Mouse (Mus musculus): ENCODE results near the gene Cyp11a1.
A peak's percentile ranks its signal among the peaks of the same experiment; 100 is the strongest.

The Cyp11a1 gene

DNA sequence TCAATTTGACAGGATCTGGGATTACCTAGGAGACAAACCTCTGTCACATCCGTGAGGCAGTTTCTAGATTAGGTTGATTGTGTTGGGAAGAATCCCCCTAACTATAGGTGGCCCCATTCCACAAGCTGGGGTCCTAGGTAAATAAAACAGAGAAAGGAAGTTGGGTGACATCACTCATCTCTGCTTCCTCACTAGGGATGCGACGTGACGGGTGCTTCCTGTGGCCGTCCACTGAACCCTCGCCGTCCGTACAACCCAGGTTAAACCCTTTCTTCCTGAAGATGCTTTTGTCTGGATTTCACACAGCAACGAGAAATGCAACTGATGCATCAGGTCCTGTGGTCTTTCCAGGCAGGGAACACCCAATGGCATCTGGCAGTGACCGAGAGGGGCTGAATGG lies 40.9 kb downstream of the Cyp11a1 start:
- no peak for DNase-seq

DNA sequence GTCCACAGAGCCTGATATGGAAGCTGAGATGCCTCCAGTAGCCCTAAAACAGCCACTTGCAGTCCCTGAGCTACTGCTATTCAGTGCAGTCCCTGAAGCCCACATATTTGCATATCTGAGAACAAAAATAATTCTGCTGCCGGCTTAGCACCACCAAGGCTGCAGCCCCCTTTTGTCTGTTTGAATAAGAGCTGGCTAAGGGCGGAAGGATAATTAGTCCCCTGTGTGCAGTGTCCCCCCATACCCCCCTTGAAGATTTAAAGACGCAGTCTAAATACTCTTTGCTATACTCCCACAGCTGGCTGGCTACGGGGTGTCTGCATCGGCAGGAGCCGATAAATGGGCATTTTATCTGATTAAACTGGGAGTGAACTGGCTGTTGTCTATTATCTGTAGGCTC lies 42.4 kb downstream of the Cyp11a1 start:
- DNase-seq: no peak

DNA sequence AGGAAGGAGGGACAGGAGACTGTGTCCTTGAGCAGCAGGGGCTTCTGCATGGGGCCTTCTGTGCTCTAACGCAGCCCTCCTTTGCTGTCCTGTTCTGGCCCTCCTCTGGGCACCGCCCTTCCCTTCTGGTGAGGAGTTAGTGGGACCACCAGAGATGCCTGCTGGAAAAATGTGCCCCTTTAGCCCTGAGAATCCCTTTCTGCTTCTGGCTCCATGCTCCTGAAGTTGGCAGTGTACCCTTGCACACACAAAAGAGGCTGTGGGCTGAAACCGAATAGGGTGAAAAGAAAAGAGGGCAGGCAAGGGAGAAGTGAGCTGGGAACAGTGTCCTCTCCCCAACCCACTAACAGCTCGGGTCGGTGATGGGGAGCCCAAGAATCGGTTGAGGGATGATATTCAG lies 43.0 kb downstream of the Cyp11a1 start:
- DNase-seq: no peak

DNA sequence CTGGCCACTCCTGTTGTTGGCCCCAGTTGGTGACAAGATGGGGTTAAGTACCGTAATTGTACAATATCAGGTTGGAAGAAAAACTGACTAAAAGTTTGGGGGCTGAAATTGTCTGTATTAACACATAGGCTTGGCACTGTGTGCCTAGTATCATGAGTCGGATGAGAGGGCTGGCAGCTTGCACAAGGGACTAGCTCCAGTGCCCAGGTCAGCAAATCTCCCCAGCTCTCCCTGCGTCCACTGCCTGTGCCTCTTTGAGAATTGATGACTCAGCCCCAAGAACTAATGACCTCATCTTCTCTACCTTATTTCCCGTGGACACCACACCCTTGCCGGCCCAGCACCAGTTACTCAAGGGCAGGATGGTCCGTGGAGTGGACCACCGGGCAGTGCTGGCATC lies 43.6 kb downstream of the Cyp11a1 start:
- no peak for DNase-seq

DNA sequence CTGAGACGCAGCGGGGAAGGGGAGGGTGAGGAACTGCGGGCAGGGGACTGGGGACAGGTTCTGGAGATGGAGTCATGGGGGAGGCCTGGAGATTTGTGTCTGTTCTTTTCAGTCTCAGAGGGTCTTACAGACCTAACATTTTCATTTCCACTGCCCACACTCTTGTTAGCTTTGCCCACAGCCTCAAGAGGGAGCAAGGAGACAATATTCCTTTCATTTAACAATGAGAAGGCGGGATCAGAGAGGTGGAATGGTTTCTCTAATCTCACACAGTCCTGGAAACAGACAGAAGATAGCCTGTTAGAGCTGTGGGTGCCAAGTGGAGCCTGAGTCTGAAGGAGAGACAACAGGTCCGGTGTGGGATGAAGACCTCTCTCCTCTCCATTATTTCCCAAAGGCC lies 45.7 kb downstream of the Cyp11a1 start:
- no peak for DNase-seq

DNA sequence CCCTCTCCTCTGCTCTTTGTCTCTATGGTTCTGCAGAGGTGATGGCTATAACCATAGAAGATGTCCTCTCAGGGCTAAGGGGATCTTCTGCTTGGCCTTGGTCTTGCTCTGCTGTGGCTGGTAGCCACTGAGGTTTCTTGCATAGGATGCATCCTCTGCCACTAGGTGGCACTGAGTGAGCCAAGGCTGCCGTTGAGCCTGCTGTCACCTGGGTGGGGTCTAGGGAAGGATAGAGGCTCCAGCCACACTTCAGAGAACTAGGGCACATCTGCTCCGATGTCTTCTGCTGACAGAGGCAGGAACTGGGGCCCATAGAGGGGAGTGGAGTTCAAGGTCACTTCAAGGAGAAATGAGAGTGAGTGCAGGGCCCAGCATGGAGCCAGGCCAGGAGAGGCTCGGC lies 46.9 kb downstream of the Cyp11a1 start:
- DNase-seq: peak; percentile 69

DNA sequence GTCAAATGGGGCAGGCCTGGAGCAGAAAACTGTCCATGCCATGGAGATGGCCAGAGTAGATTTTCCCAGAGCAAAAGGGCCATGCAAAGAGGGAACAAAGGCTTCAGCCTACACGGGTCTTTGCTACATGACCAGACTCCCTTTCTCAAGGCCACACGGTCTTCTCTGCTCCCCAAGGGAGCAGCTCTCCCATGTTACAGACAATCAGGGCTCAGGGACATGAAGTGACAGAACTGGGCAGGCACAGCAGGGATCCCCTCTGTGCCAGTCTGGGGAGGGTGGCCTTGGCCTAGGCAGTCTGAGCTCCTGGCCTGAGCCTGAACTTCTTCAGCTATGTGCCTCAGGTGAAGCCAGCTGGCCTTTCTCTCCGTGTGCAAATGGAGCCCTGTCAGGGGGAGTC lies 47.3 kb downstream of the Cyp11a1 start:
- no peak for DNase-seq

DNA sequence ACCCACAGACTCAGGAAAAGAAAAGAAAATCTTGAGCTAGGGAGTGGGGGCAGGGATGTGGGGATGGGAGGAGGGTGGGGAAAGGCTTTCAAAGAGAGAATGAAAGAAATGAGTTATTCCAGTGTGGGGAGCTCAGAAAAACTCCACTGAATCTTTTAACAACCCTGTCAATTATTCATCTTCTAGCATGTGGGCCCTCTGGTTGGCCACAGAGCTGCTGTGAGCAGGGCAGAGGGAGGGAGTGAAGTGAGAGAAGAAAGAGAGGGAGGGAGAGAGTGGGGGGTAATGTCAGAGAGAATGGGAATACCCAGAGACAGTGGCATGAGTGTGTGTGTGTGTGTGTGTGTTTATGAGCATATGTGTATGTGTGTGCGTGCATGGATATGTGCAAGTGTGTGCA lies 47.8 kb downstream of the Cyp11a1 start:
- no peak for DNase-seq

DNA sequence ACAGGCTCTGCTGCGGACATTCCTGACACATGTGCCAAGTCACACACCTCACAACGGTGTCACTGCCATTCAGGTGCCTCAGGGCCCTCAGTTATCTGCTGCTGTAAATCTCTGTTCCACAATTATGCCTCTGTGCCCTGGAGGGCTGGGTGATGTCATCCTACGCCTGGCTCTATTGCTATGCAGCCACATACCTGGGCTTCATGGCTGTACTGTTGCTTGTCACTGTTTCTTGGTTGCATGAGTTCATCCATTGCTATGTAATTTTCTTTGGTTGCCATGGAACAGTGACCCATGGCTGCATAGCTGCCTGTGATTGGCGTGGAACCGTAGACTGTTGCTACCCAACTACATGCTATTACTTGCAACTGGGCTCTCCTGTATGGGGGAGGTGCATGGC lies 49.5 kb downstream of the Cyp11a1 start:
- DNase-seq: no peak

DNA sequence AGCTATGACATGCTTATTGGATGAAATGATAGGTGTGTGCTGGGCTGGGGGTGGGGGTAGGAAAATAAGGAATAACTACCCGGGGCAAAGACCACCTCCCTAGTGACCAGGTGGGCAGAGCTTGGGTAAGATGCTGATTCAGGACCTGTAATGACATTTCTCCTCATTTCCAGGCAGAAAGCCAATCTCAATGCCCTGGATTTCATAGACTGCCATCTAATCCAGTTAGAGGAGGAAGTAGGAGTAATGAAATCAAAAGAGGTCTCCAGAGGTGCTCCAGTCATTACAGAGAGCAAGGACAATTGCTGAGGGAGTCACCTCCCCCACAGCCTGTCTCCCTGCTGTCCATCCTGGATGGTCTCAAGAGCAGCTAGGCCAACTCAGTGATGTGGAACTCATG lies 53.7 kb downstream of the Cyp11a1 start:
- DNase-seq: no peak

DNA sequence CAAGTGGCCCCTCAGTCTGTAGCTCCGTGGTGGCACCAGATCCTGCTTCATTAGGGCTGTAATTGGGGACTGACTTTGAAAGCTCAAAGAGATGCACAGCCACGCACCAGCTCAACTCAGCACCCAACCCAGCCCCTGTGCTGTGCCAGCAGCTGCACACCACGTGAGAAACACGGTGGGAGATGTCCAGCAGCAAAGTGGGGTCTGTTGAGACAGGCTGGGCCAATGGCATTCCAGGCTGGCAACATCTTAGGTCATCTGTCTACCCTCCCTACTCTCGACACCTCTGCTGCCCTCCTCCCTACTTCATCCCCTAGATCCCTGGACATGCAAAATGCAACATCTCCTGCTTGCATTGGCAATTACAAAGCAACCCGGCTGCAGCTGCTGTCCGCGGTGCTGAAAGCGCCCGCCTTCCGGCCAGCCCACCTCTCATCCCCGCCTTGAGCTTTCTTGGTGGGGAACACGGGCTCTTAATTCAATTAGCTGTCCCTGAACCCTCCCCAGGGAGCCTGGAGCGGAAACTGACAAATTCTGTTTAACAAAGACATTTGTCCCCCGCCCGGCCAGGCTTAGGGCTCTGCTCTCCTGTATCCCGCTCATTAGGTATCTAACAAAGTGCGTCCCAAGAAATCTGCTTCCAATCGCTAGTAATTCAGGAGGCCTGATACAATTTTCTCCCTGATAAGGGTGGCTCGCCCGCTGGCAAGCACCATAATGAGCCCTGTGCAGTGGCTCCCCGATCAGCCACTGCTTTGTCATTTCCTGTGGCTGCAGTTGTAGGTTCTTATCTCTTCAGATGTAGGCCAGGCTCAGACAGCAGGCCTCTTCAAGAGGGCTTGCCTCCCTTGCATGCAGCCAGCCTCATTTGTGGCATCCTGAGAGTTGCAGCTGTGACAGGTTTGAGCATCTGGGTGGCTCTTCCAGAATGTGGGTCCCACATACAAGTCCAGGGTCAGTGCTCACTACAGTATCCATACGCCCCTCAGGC lies 54.8 kb downstream of the Cyp11a1 start:
- DNase-seq: no peak

DNA sequence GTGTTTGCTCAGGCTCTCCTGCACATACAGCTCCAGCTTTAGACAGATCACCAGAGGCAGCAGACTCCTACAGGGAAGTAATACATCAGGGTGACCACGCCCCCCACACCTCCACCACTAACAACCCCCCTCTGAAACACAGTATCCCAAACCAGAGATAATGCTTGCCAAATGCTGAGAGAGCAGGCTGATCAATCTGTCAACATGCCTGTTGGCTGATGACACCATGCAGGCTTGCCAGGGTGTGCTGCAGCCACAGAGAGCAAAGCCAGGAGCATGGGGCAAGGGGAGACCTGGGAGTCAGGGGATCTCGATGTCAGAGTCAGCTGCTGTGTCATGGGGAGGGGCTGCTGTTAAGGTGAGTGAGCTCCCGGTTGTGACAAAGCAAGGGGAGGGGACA lies 57.3 kb downstream of the Cyp11a1 start, which contains the start of gene Stra6:
Gene Stra6 (plus strand): TSS at position 258 of the 400 bp plus-strand sequence.
- no peak for DNase-seq

DNA sequence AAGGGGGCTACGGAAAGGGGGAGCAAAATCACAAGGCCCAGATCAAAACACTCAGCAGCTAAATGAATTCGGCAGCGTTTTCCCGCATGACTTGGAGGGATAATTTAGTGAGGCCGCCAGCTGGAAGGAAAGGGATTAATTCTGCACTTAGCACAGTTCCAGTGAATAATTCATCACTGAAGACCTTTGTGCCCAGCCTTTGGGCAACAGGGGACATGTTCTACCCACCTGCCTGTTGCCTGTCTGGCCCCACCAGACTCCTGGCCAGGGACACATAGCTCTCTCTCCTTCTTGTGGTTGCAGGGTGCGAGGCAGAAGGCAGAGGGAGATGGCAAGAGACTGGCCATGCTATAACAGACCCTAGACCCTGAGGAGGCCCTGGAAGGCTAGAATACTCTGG lies 59.3 kb downstream of the Cyp11a1 start:
- DNase-seq: no peak

DNA sequence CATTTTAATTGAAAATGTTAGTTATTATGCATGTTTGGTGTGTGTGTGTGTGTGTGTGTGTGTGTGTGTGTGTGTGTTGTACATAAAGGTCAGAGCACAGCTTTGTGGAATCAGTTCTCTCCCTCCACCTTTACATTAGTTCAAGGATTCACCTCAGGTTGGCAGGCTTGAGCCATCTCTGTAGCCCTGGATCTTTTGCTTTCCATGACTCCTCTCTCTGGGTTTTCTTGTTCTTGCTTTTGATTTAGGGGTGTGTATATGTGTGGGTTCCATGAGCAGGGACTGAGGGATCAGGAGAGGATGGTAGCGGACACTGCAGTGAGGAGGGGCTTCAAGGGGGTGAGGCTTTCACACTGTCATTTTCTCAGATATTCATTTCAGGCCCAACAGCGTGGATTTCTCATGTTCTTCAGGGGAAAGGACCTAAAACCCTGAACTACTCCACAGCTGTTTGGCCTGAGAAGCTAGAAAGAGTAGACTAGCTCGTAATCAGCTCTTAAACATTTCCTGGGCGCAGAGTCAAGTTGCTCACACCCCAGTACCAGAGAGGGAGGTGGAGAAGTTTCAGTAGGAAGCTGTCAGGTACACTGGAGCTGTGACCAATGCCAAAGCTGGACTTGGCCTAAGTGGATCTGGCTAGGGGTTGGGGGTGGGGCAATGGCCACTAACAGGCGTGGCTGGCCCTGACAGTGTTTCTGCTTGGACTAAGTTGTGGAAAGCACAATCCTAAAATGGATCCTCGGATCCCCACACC lies 59.9 kb downstream of the Cyp11a1 start:
- DNase-seq: no peak

DNA sequence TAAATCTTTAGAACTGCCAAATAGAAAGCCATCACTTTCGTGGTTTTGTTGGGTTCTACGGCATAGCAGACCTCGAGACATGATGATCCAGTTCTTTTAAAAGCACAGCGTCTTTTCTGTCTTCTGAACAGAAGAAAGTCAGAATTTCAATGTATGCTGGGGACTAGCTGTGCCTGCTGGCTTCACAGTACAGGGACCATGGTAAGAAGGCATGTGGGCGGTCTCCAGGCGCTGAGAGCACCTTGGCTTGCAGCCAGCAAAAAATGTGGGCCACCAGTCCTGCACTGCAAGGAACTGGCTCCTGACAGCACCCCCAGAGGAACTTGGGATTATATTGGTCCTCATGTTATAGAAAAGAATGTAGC lies 60.5 kb downstream of the Cyp11a1 start:
- no peak for DNase-seq

DNA sequence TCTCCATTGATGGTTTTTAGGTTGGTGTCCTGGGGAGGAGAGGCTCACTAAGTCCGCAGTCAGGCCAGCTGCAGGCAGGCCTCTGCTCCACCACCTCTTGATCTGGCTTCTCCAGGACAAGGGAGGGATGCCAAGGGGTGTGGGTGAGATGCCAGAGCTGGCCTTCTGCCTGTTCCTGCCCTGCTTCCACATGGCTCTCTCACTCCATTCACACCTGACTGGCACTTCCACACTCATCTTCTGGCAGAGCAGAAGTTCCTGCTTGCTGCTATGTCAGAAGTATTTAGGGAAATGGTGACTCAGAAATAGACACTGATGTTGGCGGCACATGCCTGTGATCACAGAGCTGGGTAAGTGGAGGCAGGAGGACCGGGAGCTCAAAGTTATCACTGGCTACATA lies 61.3 kb downstream of the Cyp11a1 start:
- DNase-seq: peak; percentile 76

DNA sequence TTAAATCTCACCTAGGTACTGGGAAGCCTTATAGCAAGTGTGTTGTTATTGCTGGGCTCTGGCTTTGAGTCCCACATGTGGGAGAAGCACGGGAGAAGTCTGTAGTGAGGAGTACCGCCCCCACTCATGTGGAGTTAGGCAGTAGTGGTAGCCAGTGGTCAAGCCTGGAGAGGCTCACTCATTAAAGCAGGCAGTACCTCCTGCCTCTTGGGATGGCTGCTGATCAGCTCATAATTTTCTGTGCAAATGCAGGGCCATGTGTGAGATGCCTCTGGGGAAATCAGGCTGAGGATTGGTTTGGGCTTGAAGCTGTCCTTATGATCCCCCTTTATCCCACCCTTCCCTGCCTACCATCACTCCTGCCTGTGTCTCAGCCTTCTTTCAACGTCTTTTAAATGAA lies 68.3 kb downstream of the Cyp11a1 start:
- no peak for DNase-seq

All from cerebellum, adult 8-10 months (tissue).